Mouse (Mus musculus) kidney, embryonic 15.5 days (tissue): Measurements from ENCODE around the gene Znrf2. TPM values are rescaled to one million over a fixed set of nuclear protein-coding genes. Genes with fewer than 3 reads are reported as not detected.

Source experiments
- ATAC-seq: fragments of 200-750 bp; cut with Nextera tagmentation; replicated peaks from 2 replicates; pipeline ENCODE4 v1.8.0; 2017; ENCODE audit warnings: moderate TSS enrichment; ENCODE audit not compliant: low FRiP score
- H3K27ac ChIP-seq: fragments of 300-500 bp; sonication (generic); 2 replicates; pipeline ENCODE4 v1.5.1; 2015; ENCODE audit warnings: mild to moderate bottlenecking, inconsistent platforms
- H3K27me3 ChIP-seq: fragments of 300-500 bp; sonication (generic); 2 replicates; pipeline ENCODE4 v1.6.1; 2015; ENCODE audit warnings: inconsistent platforms
- H3K36me3 ChIP-seq: fragments of 300-500 bp; sonication (generic); 2 replicates; pipeline ENCODE4 v1.6.1; 2015; ENCODE audit warnings: inconsistent platforms
- H3K4me1 ChIP-seq: fragments of 300-500 bp; sonication (generic); 2 replicates; pipeline ENCODE4 v1.6.1; 2015; ENCODE audit warnings: inconsistent platforms
- H3K4me2 ChIP-seq: fragments of 300-500 bp; sonication (generic); 2 replicates; pipeline ENCODE4 v1.6.1; 2015; ENCODE audit warnings: moderate library complexity, mild to moderate bottlenecking, inconsistent platforms
- H3K4me3 ChIP-seq: fragments of 300-500 bp; sonication (generic); replicated peaks from 2 replicates; pipeline ENCODE4 v1.5.1; 2015; ENCODE audit warnings: mild to moderate bottlenecking, inconsistent platforms
- H3K9ac ChIP-seq: fragments of 300-500 bp; sonication (generic); 2 replicates; pipeline ENCODE4 v1.6.1; 2015; ENCODE audit warnings: mild to moderate bottlenecking, inconsistent platforms
- H3K9me3 ChIP-seq: fragments of 300-500 bp; sonication (generic); replicated peaks from 2 replicates; pipeline ENCODE4 v1.6.1; 2016; ENCODE audit warnings: inconsistent platforms
- WGBS: fragments of 180-500 bp; shearing (Covaris S2); methylation state at CpG from one replicate; pipeline ENCODE4 v1.1.7; 2015; ENCODE audit warnings: mixed read lengths; 5-methylcytosine and 5-hydroxymethylcytosine counted together
- polyA plus RNA-seq: library from polyadenylated mRNA; unstranded; fragments of >200 nt; fragmentation: Nextera tagmentation; extraction: Ambion mirVana; gene quantifications from 2 replicates; pipeline ENCODE4 v1.2.1, GENCODE M21; 2015

Znrf2 gene
- polyA plus RNA-seq, 1 experiment from 2014 or later, result 4.1 TPM

GRCm38 (mm10) chr6:54900256-54900655 is 83.5 kb downstream of the Znrf2 start:
- Histone ChIP-seq H3K27ac (no peak overlapping the region), H3K36me3 (no peaks in the 10 kb centered on the region), H3K4me3 (no peak overlapping the region), H3K27me3 (no peaks in the 10 kb centered on the region), H3K9me3 (no peaks in the 10 kb centered on the region), H3K4me1 (no peaks in the 10 kb centered on the region), H3K4me2 (no peak overlapping the region), H3K9ac (no peak overlapping the region)
- no peak for ATAC-seq
- WGBS, result 76% methylated on average over 2 of the region's 2 CpGs

DNA sequence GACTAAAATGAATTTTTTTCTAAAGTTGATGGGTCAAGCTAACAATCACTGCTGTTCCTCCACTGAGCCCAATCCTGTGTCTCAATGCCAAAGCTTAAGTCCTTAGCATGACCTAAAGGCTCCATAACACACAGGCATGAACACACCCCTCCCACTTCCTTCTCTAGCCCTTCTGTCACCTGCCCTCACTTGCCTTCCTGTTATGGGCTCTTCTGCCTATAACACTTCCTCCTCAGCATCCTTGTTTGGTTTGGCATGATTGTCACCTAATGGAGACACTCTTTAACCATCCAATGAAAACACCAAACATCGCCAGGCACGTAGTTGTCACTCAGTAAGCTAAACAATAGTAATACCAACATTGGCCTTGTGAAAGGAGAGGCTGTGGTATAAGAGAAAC is 85.8 kb downstream of the Znrf2 start:
- no peak for ATAC-seq
- H3K4me3 ChIP-seq, result no peak overlapping the region
- no peaks in the 10 kb centered on the region for H3K36me3 ChIP-seq
- H3K4me1 ChIP-seq, result no peaks in the 10 kb centered on the region
- H3K27me3 ChIP-seq, result no peaks in the 10 kb centered on the region
- 87% methylated on average over 2 of the region's 2 CpGs for WGBS
- H3K27ac ChIP-seq, result no peak overlapping the region
- H3K4me2 ChIP-seq, result no peak overlapping the region
- no peaks in the 10 kb centered on the region for H3K9me3 ChIP-seq
- H3K9ac ChIP-seq, result no peak overlapping the region

DNA sequence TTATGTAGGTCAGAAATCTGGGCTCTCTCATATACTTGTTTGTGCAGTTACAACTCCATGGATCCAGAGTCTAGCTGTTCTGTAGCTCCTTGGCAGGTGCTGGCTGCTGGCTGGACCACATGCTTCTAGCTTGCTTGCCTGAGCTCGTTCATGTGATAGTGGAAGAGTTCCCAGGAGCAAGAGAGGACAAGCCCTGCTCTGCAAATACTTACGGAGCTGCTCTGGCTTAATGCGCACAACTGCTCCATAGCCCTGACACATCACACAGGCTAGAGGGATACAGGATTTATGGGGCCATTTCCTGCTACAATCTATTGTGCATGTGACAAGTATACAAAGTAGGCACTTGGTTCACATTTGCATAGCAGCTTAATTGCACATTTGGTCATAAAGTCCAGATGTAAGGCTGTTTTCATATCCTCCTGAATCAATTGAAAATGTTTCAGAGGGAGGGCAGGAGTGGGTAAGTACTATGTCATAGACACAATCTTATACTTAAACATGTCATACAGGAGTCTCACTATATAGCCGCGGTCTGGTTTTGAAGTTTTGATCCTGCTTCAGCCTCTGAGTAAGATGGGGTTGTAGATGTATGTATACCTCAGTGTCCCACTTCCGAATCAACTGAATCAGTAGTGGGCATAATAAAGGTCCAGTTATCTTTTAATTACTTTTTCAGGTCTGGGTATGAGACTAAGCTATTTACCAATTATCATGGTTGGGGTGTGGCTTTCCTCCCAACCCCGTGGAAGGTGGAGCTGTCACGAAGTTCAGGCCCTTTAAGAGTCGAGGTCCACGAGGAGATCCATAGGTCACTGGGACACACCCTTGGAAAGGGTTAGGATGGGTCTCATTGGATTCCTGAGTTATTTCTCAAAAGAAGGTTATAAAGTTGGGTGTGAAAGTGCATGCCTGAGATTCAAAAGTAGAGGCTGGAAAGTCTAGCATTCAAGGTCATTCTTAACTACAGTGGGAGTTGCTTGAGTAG is 89.6 kb downstream of the Znrf2 start:
- ATAC-seq, result no peak
- Histone ChIP-seq H3K9me3 (no peaks in the 10 kb centered on the region), H3K4me3 (no peak overlapping the region), H3K36me3 (no peaks in the 10 kb centered on the region), H3K27me3 (no peaks in the 10 kb centered on the region), H3K9ac (no peak overlapping the region), H3K27ac (no peak overlapping the region), H3K4me2 (no peak overlapping the region), H3K4me1 (no peaks in the 10 kb centered on the region)
- WGBS, result 79% methylated on average over 10 of the region's 10 CpGs

GRCm38 (mm10) chr6:54914977-54915376 is 98.3 kb downstream of the Znrf2 start:
- Histone ChIP-seq H3K9me3 (no peaks in the 10 kb centered on the region), H3K4me1 (no peaks in the 10 kb centered on the region), H3K4me2 (no peak overlapping the region), H3K27ac (no peak overlapping the region), H3K27me3 (no peaks in the 10 kb centered on the region), H3K36me3 (no peaks in the 10 kb centered on the region), H3K9ac (no peak overlapping the region), H3K4me3 (no peak overlapping the region)
- no peak for ATAC-seq
- WGBS, result 86% methylated on average over 4 of the region's 4 CpGs

- H3K9ac ChIP-seq, result no peak overlapping the region
- no peak overlapping the region for H3K27ac ChIP-seq
- WGBS, result 56% methylated on average over 4 of the region's 4 CpGs
- no peak overlapping the region for H3K4me2 ChIP-seq
- no peak for ATAC-seq
- no peaks in the 10 kb centered on the region for H3K9me3 ChIP-seq
- H3K27me3 ChIP-seq, result no peaks in the 10 kb centered on the region
- H3K36me3 ChIP-seq, result no peaks in the 10 kb centered on the region
- no peaks in the 10 kb centered on the region for H3K4me1 ChIP-seq
- H3K4me3 ChIP-seq, result no peak overlapping the region
Measured at GRCm38 (mm10) chr6:54916163-54916562, 99.4 kb downstream of the Znrf2 start.

DNA sequence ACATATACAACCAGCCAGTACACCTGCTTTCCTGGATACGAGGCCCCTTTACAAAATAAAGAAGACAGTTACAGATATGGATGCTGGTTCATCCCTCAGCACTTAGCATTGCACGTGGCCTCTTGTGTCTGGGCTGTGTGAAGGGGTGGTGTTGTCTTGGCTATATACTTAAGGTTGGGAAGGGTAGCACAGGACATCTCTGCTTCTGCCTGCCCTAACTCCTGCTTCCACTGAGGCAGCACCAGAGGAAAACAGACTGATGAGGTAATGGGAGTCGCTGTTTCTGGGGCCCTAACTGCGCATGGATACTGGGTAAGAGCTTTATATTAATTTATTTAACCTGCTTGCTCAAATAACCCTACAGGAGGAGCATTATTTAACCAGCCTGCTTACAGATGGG is 100.2 kb downstream of the Znrf2 start:
- H3K9me3 ChIP-seq, result no peaks in the 10 kb centered on the region
- H3K9ac ChIP-seq, result no peak overlapping the region
- H3K4me3 ChIP-seq, result no peak overlapping the region
- H3K27me3 ChIP-seq, result no peaks in the 10 kb centered on the region
- WGBS, result 78% methylated on average over 4 of the region's 4 CpGs
- H3K36me3 ChIP-seq, result no peaks in the 10 kb centered on the region
- ATAC-seq, result no peak
- no peak overlapping the region for H3K27ac ChIP-seq
- H3K4me2 ChIP-seq, result no peak overlapping the region
- H3K4me1 ChIP-seq, result no peaks in the 10 kb centered on the region

GRCm38 (mm10) chr6:54917523-54917922 is 100.8 kb downstream of the Znrf2 start:
- H3K9me3 ChIP-seq, result no peaks in the 10 kb centered on the region
- H3K4me3 ChIP-seq, result no peak overlapping the region
- no peak overlapping the region for H3K9ac ChIP-seq
- H3K27me3 ChIP-seq, result no peaks in the 10 kb centered on the region
- H3K4me2 ChIP-seq, result no peak overlapping the region
- WGBS, result 42% methylated on average over 4 of the region's 4 CpGs
- ATAC-seq, result no peak; the same call in 1 of the 2 replicates
- H3K36me3 ChIP-seq, result no peaks in the 10 kb centered on the region
- H3K27ac ChIP-seq, result no peak overlapping the region
- H3K4me1 ChIP-seq, result no peaks in the 10 kb centered on the region

- H3K36me3 ChIP-seq, result no peaks in the 10 kb centered on the region
- H3K4me3 ChIP-seq, result no peak overlapping the region
- H3K9ac ChIP-seq, result no peak overlapping the region
- no peak overlapping the region for H3K4me2 ChIP-seq
- no peak overlapping the region for H3K27ac ChIP-seq
- 81% methylated on average over 5 of the region's 5 CpGs for WGBS
- H3K9me3 ChIP-seq, result no peaks in the 10 kb centered on the region
- no peak for ATAC-seq
- H3K4me1 ChIP-seq, result no peaks in the 10 kb centered on the region
- no peaks in the 10 kb centered on the region for H3K27me3 ChIP-seq
Measured at GRCm38 (mm10) chr6:54918521-54918920, 101.8 kb downstream of the Znrf2 start.

DNA sequence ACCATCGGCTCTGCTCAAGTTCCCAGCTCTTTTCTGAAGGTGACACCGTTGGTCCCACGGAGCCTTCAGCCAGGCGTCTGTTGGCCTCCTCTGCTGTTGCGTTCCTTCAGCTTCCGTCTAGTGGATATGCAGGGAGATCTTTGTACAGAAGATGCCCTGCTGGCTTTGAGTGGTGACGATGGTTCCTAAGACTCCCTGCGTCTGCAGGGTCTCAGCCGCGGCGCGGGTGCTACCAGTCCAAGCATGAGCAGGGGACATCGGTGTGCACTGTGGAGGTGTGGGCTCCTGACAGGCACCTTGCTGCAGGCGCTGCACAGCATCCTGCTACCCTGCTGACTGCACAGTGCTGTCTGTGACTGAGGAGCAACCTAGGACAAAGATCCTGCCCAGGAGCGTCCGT is 107.8 kb downstream of the Znrf2 start:
- Histone ChIP-seq H3K9me3 (no peaks in the 10 kb centered on the region), H3K36me3 (no peaks in the 10 kb centered on the region), H3K4me2 (no peak overlapping the region), H3K4me3 (no peak overlapping the region), H3K9ac (no peak overlapping the region), H3K27ac (no peak overlapping the region), H3K27me3 (no peaks in the 10 kb centered on the region), H3K4me1 (no peaks in the 10 kb centered on the region)
- WGBS, result 95% methylated on average over 16 of the region's 16 CpGs
- no peak for ATAC-seq

DNA sequence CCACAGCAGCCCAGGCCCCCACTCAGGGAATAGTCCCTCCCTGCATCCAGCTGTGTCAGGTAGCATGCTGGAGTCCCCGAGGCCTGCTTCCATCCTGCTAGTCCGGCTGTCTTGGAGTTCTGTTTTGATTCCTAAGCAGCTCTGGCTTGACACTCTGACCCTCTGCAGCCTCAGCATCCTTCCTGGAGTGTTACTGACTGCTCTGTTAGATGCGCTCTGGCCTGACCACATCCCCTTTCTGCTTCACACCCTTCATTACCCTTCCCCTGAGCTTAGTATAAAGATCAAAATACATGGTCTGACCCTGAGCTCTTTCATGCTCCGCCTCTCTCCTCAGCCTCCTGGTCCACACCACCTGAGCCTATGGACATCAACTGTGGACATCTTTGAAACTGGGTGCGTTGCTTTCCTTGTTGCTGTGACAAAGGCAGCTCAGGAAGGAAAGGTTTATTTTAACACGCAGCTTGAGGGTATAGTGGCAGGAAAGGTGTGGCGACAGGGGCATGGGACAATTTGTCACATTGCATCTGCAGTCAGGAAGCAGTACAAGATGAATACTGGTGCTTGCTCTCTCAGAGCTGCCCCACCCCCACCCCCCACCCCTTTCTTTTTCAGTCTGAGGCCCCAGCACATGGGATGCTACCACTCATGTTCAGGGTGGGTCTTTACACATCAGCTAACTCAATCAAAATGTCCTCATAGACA is 109.2 kb downstream of the Znrf2 start:
- Histone ChIP-seq H3K9ac (no peak overlapping the region), H3K36me3 (no peaks in the 10 kb centered on the region), H3K27ac (no peak overlapping the region), H3K4me1 (no peaks in the 10 kb centered on the region), H3K4me2 (no peak overlapping the region), H3K4me3 (no peak overlapping the region), H3K27me3 (no peaks in the 10 kb centered on the region), H3K9me3 (no peaks in the 10 kb centered on the region)
- WGBS, result 57% methylated on average over 7 of the region's 7 CpGs
- ATAC-seq, result no peak

GRCm38 (mm10) chr6:54926899-54927298 is 110.2 kb downstream of the Znrf2 start:
- Histone ChIP-seq H3K27me3 (no peaks in the 10 kb centered on the region), H3K27ac (no peak overlapping the region), H3K9me3 (no peaks in the 10 kb centered on the region), H3K4me3 (no peak overlapping the region), H3K36me3 (no peaks in the 10 kb centered on the region), H3K4me2 (no peak overlapping the region), H3K4me1 (no peaks in the 10 kb centered on the region), H3K9ac (no peak overlapping the region)
- WGBS, result 81% methylated on average over 2 of the region's 2 CpGs
- no peak for ATAC-seq

DNA sequence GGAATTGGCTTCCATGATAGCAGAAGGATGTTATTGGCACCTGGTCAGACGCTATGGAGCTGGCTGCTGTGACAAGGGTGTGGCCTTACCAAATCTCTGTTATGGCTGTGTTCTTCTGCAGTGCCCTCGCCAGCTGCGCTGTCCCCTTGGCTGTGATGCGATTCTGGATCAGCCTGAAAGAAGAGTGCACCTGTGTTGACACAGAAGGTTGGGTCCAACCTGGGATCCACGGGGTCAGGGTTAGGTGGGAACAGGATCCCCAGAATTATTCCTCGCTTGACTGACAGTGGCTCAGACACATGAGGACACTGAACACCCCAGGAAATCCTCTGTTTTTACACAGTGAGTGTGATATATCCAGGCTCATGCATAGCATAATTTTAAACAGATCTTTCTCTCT is 111.2 kb downstream of the Znrf2 start:
- Histone ChIP-seq H3K4me3 (no peak overlapping the region), H3K9me3 (no peaks in the 10 kb centered on the region), H3K36me3 (no peaks in the 10 kb centered on the region), H3K4me1 (no peaks in the 10 kb centered on the region), H3K9ac (no peak overlapping the region), H3K27ac (no peak overlapping the region), H3K4me2 (no peak overlapping the region), H3K27me3 (no peaks in the 10 kb centered on the region)
- 83% methylated on average over 6 of the region's 6 CpGs for WGBS
- no peak for ATAC-seq
